Mouse (Mus musculus): ENCODE measurements around the gene Tmem51.
A peak's percentile ranks its signal among the peaks of the same experiment; 100 is the strongest.

Gene Tmem51

GRCm38 (mm10) chr4:142084131-142084899, at the start of gene Tmem51:
Gene Tmem51, minus strand, starts transcription at chr4:142084304.
- DNase-seq, result peak; percentile 19

- DNase-seq, result no peak
These were observed 46.1 kb upstream of the Tmem51 start for GRCm38 (mm10) chr4:142130162-142130561.

GRCm38 (mm10) chr4:142127275-142127788, 43.2 kb upstream of the Tmem51 start:
- DNase-seq, result no peak

- no peak for DNase-seq
These were observed 42.7 kb upstream of the Tmem51 start for GRCm38 (mm10) chr4:142126641-142127274.

GRCm38 (mm10) chr4:142121164-142121563, 37.1 kb upstream of the Tmem51 start:
- DNase-seq, result no peak

- no peak for DNase-seq
These were observed 34.4 kb upstream of the Tmem51 start for GRCm38 (mm10) chr4:142118522-142118921.

GRCm38 (mm10) chr4:142117993-142118392, 33.9 kb upstream of the Tmem51 start:
- DNase-seq, result no peak

- peak; percentile 21 for DNase-seq
These were observed 29.2 kb upstream of the Tmem51 start for GRCm38 (mm10) chr4:142113306-142113705.

- DNase-seq, result no peak
These were observed 19.1 kb upstream of the Tmem51 start for GRCm38 (mm10) chr4:142103081-142103671.

GRCm38 (mm10) chr4:142098303-142098702, 14.2 kb upstream of the Tmem51 start:
- DNase-seq, result peak; percentile 87

- DNase-seq, result peak; percentile 10
These were observed 13.8 kb upstream of the Tmem51 start for GRCm38 (mm10) chr4:142097871-142098270.

GRCm38 (mm10) chr4:142095513-142096241, 11.6 kb upstream of the Tmem51 start:
- peak; percentile 39 for DNase-seq

GRCm38 (mm10) chr4:142094386-142094785, 10.3 kb upstream of the Tmem51 start:
- no peak for DNase-seq

GRCm38 (mm10) chr4:142091100-142091499, 7.0 kb upstream of the Tmem51 start:
- DNase-seq, result no peak

- DNase-seq, result no peak
These were observed 5.9 kb upstream of the Tmem51 start for GRCm38 (mm10) chr4:142089966-142090365.

GRCm38 (mm10) chr4:142088836-142089235, 4.7 kb upstream of the Tmem51 start:
- no peak for DNase-seq

- no peak for DNase-seq
These were observed 4.3 kb upstream of the Tmem51 start for GRCm38 (mm10) chr4:142088409-142088808.

GRCm38 (mm10) chr4:142084936-142085563, 946 bp upstream of the Tmem51 start:
- no peak for DNase-seq

GRCm38 (mm10) chr4:142083762-142084130, 358 bp downstream of the Tmem51 start:
- peak; percentile 54 for DNase-seq

GRCm38 (mm10) chr4:142083193-142083592, 911 bp downstream of the Tmem51 start:
- no peak for DNase-seq

GRCm38 (mm10) chr4:142082703-142083102, 1.4 kb downstream of the Tmem51 start:
- no peak for DNase-seq

- peak; percentile 20 for DNase-seq
These were observed 2.3 kb downstream of the Tmem51 start for GRCm38 (mm10) chr4:142081631-142082283.
